Mouse (Mus musculus) lung, adult 10 weeks (tissue): ENCODE results near the gene Trcg1. TPM values are rescaled to one million over a fixed set of nuclear protein-coding genes. Genes with fewer than 3 reads are reported as not detected.

Source experiments
- polyA plus RNA-seq: library from polyadenylated mRNA; stranded (reverse); fragments of 350-450 nt; fragmentation: Illumina TruSeq; extraction: RNeasy Lipid Tissue Mini Kit (QIAGEN cat#74804); gene quantifications from one replicate; pipeline ENCODE4 v1.2.3, GENCODE M21; 2014; ENCODE audit warnings: low read depth, low replicate concordance; ENCODE audit not compliant: insufficient read depth

The Trcg1 gene
- polyA plus RNA-seq, result not detected

GRCm38 (mm10) chr9:57236256-57236655 lies at the start of gene Trcg1:
Trcg1 (plus strand) TSS chr9:57236556.

GRCm38 (mm10) chr9:57261913-57262794 lies 25.8 kb downstream of the Trcg1 start, which contains the start of gene 1700017B05Rik:
1700017B05Rik (minus strand) TSS chr9:57262612.

Other genes starting within 250 kb of the Trcg1 start
- 15.0 TPM for gene Ptpn9, start 241.6 kb upstream of the Trcg1 start, polyA plus RNA-seq
- gene Sin3a, start 164.5 kb upstream of the Trcg1 start, polyA plus RNA-seq, result 13.1 TPM
- gene Man2c1, start 105.9 kb upstream of the Trcg1 start, polyA plus RNA-seq, result 46.6 TPM
- gene Neil1, start 88.3 kb upstream of the Trcg1 start, polyA plus RNA-seq, result 5.2 TPM
- 52.7 TPM for gene Commd4, start 78.2 kb upstream of the Trcg1 start, polyA plus RNA-seq
- gene 1700017B05Rik, start 26.1 kb downstream of the Trcg1 start, polyA plus RNA-seq, result 9.8 TPM
- 17.6 TPM for gene Ppcdc, start 203.6 kb downstream of the Trcg1 start, polyA plus RNA-seq
- gene Scamp5, start 231.5 kb downstream of the Trcg1 start, polyA plus RNA-seq, result 3.3 TPM